Comparison of ENCODE assay signal across 7 mouse cellular contexts in the genomic region with DNA sequence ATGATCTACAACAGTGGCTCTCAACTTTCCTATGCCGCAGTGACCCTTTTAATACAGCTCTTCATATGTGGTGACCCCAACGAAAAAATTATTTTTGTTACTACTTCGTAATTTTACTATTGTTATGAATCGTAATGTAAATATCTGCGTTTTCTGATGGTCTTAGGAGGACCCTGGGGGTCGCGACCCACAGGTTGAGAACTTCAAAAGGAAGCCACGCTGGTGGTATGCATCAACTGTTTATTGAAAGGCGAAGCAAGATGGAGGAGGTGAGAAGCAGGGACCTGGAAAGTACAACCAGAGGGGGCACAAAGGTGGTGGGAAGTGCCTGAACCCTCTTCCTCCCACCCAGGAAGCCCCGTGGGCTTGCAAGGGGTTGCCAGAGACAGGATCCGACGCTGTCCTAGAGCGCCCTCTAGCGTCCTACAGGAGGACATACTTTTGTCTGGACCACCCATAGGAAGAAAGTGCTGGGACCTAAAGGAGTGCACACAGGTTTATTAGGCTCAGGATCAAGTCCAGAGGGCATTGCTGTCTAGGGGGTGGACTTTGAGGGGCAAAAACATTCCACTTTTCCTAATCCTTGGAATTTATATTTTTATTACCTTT. TPM values are rescaled to one million over a fixed set of nuclear protein-coding genes. Genes with fewer than 3 reads are reported as not detected.
A peak's percentile ranks its signal among the peaks of the same experiment; 100 is the strongest.
DNase-seq lines count a peak whose midpoint lies in the region; ATAC-seq and TF ChIP-seq lines count a peak whose summit lies in the region.

No protein-coding gene starts in this region.

- WGBS in kidney, embryonic 15.5 days, result 30% methylated on average over 14 of the region's 14 CpGs
- 31% methylated on average over 14 of the region's 14 CpGs for WGBS in small intestine, adult 2 months

- no peak for TF ChIP-seq POLR2A in small intestine, adult 2 months (IDR thresholded peaks at IDR 0.05; ENCODE audit: low read depth, low read length)

- DNase-seq in MN1 (ENCODE audit: low spot score), result peak; percentile 77
- DNase-seq in cerebellum, postnatal 10 days, result peak; percentile 77 to 82

- H3K27me3 ChIP-seq in kidney, embryonic 15.5 days, result 0 out of 2 replicates have a peak, but pooled peaks cover 2% of the 10 kb centered on the region
- no peaks in the 10 kb centered on the region for H3K27me3 ChIP-seq in small intestine, adult 2 months (ENCODE audit: control insufficient read depth, insufficient read depth, low read length)

- peak overlapping the region; percentile 35; the same call in 1 of the 2 replicates for H3K4me2 ChIP-seq in kidney, embryonic 15.5 days

- H3K27ac ChIP-seq in kidney, embryonic 15.5 days, result no peak overlapping the region
- H3K27ac ChIP-seq in small intestine, adult 2 months (ENCODE audit: insufficient read depth, low read depth, low read length), result no peak overlapping the region

- TF ChIP-seq CTCF in small intestine, adult 2 months (IDR thresholded peaks at IDR 0.05; ENCODE audit: extremely low read depth, insufficient read length, insufficient replicate concordance, low read depth, low read length), result peak; percentile 96; the same call in 1 of the 2 replicates

- H3K4me1 ChIP-seq in kidney, embryonic 15.5 days, result peaks cover 7% of the 10 kb centered on the region
- H3K4me1 ChIP-seq in small intestine, adult 2 months (ENCODE audit: control insufficient read depth, insufficient read depth, insufficient read length, low read length), result peaks cover 3% of the 10 kb centered on the region; the same call in 1 of the 2 replicates

- H3K36me3 ChIP-seq in kidney, embryonic 15.5 days, result no peaks in the 10 kb centered on the region
- H3K36me3 ChIP-seq in small intestine, adult 2 months (ENCODE audit: control insufficient read depth, insufficient read depth, low read length), result no peaks in the 10 kb centered on the region

- peak; percentile 64 for ATAC-seq in CD4-positive, CD25-positive, alpha-beta regulatory T cell, adult 4 months
- ATAC-seq in granulocyte monocyte progenitor cell, adult 5-6 weeks (replicated peaks; ENCODE audit: poor library complexity, severe bottlenecking), result peak; percentile 82
- 0 out of 2 replicates have a peak, but pooled peaks have one; percentile 24 for ATAC-seq in kidney, embryonic 15.5 days (replicated peaks; ENCODE audit: low FRiP score)
- peak; percentile 75 for ATAC-seq in megakaryocyte, adult 5-6 weeks (ENCODE audit: poor library complexity, severe bottlenecking)

- no peak overlapping the region for H3K9ac ChIP-seq in kidney, embryonic 15.5 days

- H3K9me3 ChIP-seq in kidney, embryonic 15.5 days (replicated peaks), result no peaks in the 10 kb centered on the region

- no peak overlapping the region for H3K4me3 ChIP-seq in kidney, embryonic 15.5 days (replicated peaks)
- no peak overlapping the region for H3K4me3 ChIP-seq in small intestine, adult 2 months (ENCODE audit: low read depth, low read length)

RNA-seq across cellular contexts. Expression of a gene that starts 7.8 kb away (rescaled TPM):
- polyA plus RNA-seq in CD4-positive, CD25-positive, alpha-beta regulatory T cell, adult 4 months (2017; shearing (Covaris generic)), result not detected
- not detected in 2 replicates for total RNA-seq in granulocyte monocyte progenitor cell, adult 5-6 weeks (2014; fragmentation: Nextera tagmentation)
- not detected in 2 replicates for total RNA-seq in granulocyte monocyte progenitor cell, adult 5-6 weeks (2017)
- 1.1 and 2.2 TPM in 2 replicates for polyA plus RNA-seq in kidney, embryonic 15.5 days (2015; fragmentation: Nextera tagmentation; extraction: Ambion mirVana)
- not detected in 2 replicates for total RNA-seq in megakaryocyte, adult 5-6 weeks (2015)
- not detected in 2 replicates for total RNA-seq in megakaryocyte, adult 5-6 weeks (2017)
- polyA plus RNA-seq in small intestine, adult 2 months (2012; rRNA removed), result 0.36 and 0.51 TPM in 2 replicates

RNA-seq across cellular contexts. Expression of a gene that starts 24.8 kb away (rescaled TPM):
- polyA plus RNA-seq in CD4-positive, CD25-positive, alpha-beta regulatory T cell, adult 4 months (2017; shearing (Covaris generic)), result 1 to 10 TPM; 2.4 to 5.1 TPM
- not detected in 2 replicates for total RNA-seq in granulocyte monocyte progenitor cell, adult 5-6 weeks (2014; fragmentation: Nextera tagmentation)
- not detected in 2 replicates for total RNA-seq in granulocyte monocyte progenitor cell, adult 5-6 weeks (2017)
- 1.1 and 1.9 TPM in 2 replicates for polyA plus RNA-seq in kidney, embryonic 15.5 days (2015; fragmentation: Nextera tagmentation; extraction: Ambion mirVana)
- 0.16 and 1.3 TPM in 2 replicates for total RNA-seq in megakaryocyte, adult 5-6 weeks (2015)
- total RNA-seq in megakaryocyte, adult 5-6 weeks (2017), result 1.1 TPM in 1 of 2 replicates, not detected in the other
- 5.1 and 23.5 TPM in 2 replicates for polyA plus RNA-seq in small intestine, adult 2 months (2012; rRNA removed)

RNA-seq across cellular contexts. Expression of a gene that starts 29.2 kb away (rescaled TPM):
- under 1 TPM; 0.32 to 0.73 TPM for polyA plus RNA-seq in CD4-positive, CD25-positive, alpha-beta regulatory T cell, adult 4 months (2017; shearing (Covaris generic))
- 8.6 and 10.5 TPM in 2 replicates for total RNA-seq in granulocyte monocyte progenitor cell, adult 5-6 weeks (2014; fragmentation: Nextera tagmentation)
- 1.5 and 2.4 TPM in 2 replicates for total RNA-seq in granulocyte monocyte progenitor cell, adult 5-6 weeks (2017)
- 10.6 and 12.2 TPM in 2 replicates for polyA plus RNA-seq in kidney, embryonic 15.5 days (2015; fragmentation: Nextera tagmentation; extraction: Ambion mirVana)
- 0.27 and 0.60 TPM in 2 replicates for total RNA-seq in megakaryocyte, adult 5-6 weeks (2015)
- 0.12 and 0.15 TPM in 2 replicates for total RNA-seq in megakaryocyte, adult 5-6 weeks (2017)
- 1.8 and 3.2 TPM in 2 replicates for polyA plus RNA-seq in small intestine, adult 2 months (2012; rRNA removed)

RNA-seq across cellular contexts. Expression of a gene that starts 36.2 kb away (rescaled TPM):
- 10 to 100 TPM; 53.4 to 74.3 TPM for polyA plus RNA-seq in CD4-positive, CD25-positive, alpha-beta regulatory T cell, adult 4 months (2017; shearing (Covaris generic))
- total RNA-seq in granulocyte monocyte progenitor cell, adult 5-6 weeks (2014; fragmentation: Nextera tagmentation), result 109 and 119 TPM in 2 replicates
- 64.2 and 64.5 TPM in 2 replicates for total RNA-seq in granulocyte monocyte progenitor cell, adult 5-6 weeks (2017)
- polyA plus RNA-seq in kidney, embryonic 15.5 days (2015; fragmentation: Nextera tagmentation; extraction: Ambion mirVana), result 79.0 and 88.7 TPM in 2 replicates
- 45.4 and 46.2 TPM in 2 replicates for total RNA-seq in megakaryocyte, adult 5-6 weeks (2015)
- 54.8 and 55.5 TPM in 2 replicates for total RNA-seq in megakaryocyte, adult 5-6 weeks (2017)
- polyA plus RNA-seq in small intestine, adult 2 months (2012; rRNA removed), result 185 and 340 TPM in 2 replicates

RNA-seq across cellular contexts. Expression of a gene that starts 46.2 kb away (rescaled TPM):
- polyA plus RNA-seq in CD4-positive, CD25-positive, alpha-beta regulatory T cell, adult 4 months (2017; shearing (Covaris generic)), result under 1 TPM; 0.57 to 0.75 TPM
- 3.7 and 9.4 TPM in 2 replicates for total RNA-seq in granulocyte monocyte progenitor cell, adult 5-6 weeks (2014; fragmentation: Nextera tagmentation)
- total RNA-seq in granulocyte monocyte progenitor cell, adult 5-6 weeks (2017), result 4.8 and 4.9 TPM in 2 replicates
- polyA plus RNA-seq in kidney, embryonic 15.5 days (2015; fragmentation: Nextera tagmentation; extraction: Ambion mirVana), result 42.4 and 45.7 TPM in 2 replicates
- total RNA-seq in megakaryocyte, adult 5-6 weeks (2015), result 0.98 and 1.9 TPM in 2 replicates
- 2.1 and 2.6 TPM in 2 replicates for total RNA-seq in megakaryocyte, adult 5-6 weeks (2017)
- polyA plus RNA-seq in small intestine, adult 2 months (2012; rRNA removed), result 0.77 and 1.9 TPM in 2 replicates

Comparison
In these comparisons a context has a peak if more than half of its experiments do, and no peak if none do; other contexts are left out.
1. ATAC-seq: peak in every context shown above with its lines; median percentile 82 in granulocyte monocyte progenitor cell, adult 5-6 weeks; 75 in megakaryocyte, adult 5-6 weeks; 64 in CD4-positive, CD25-positive, alpha-beta regulatory T cell, adult 4 months; 24 in kidney, embryonic 15.5 days.